Mouse (Mus musculus): ENCODE results near the gene Wdr31.

- TF ChIP-seq CTCF (conservative IDR thresholded peaks at IDR 0.05 in 1 of 2, IDR thresholded peaks at IDR 0.05 in 1 of 2; ENCODE audit: low read depth in 2 of 2, low read length in 2 of 2) (no peak), EP300 (IDR thresholded peaks at IDR 0.05; ENCODE audit: low read length) (no peak), BHLHE40 (IDR thresholded peaks at IDR 0.05; ENCODE audit: low read depth, low read length) (no peak), ETS1 (conservative IDR thresholded peaks at IDR 0.05; ENCODE audit: low read depth, low read length) (no peak), SIN3A (IDR thresholded peaks at IDR 0.05; ENCODE audit: low read length) (no peak), UBTF (IDR thresholded peaks at IDR 0.05; ENCODE audit: low read depth, low read length) (no peak), ZC3H11A (IDR thresholded peaks at IDR 0.05; ENCODE audit: low read depth, low read length) (no peak), POLR2A (IDR thresholded peaks at IDR 0.05; ENCODE audit: low read depth, low read length) (no peak), E2F4 (IDR thresholded peaks at IDR 0.05; ENCODE audit: insufficient replicate concordance, low read depth, low read length) (no peak)
These were observed 59.1 kb downstream of the Wdr31 start for GRCm38 (mm10) chr4:62411606-62412005.
